Mouse (Mus musculus) layer of hippocampus, adult 9-10 months (tissue): ENCODE measurements at regions not wholly inside any gene's neighbourhood (a gene's known extent, or its start where the extent isn't known, plus 50 kb on each side); places are given as distances from the start of the nearest gene placed in this dataset.

ENCODE experiments used
- DNase-seq: peaks from one replicate; pipeline ENCODE4 v3.0.0; 2022; ENCODE audit warnings: low spot score

- no peak for DNase-seq
Measured at GRCm38 (mm10) chr5:37898041-37898615, 73.7 kb upstream of the Msx1 start.

- DNase-seq = no peak
Measured at GRCm38 (mm10) chr5:37897501-37897900, 73.1 kb upstream of the Msx1 start.

- DNase-seq = no peak
Measured at GRCm38 (mm10) chr5:37895441-37896336, 71.3 kb upstream of the Msx1 start.

GRCm38 (mm10) chr5:37893639-37894550 lies 69.5 kb upstream of the Msx1 start:
- no peak for DNase-seq

GRCm38 (mm10) chr5:37890641-37891040 lies 66.3 kb upstream of the Msx1 start:
- DNase-seq = no peak

- DNase-seq = no peak
Measured at GRCm38 (mm10) chr5:37879668-37880380, 55.4 kb upstream of the Msx1 start.

GRCm38 (mm10) chr5:37876240-37876639 lies 51.9 kb upstream of the Msx1 start:
- no peak for DNase-seq

GRCm38 (mm10) chr5:37875452-37875851 lies 51.1 kb upstream of the Msx1 start:
- no peak for DNase-seq

GRCm38 (mm10) chr5:37874784-37875281 lies 50.5 kb upstream of the Msx1 start:
- DNase-seq = peak; percentile 11
